Mouse (Mus musculus) forebrain, embryonic 15.5 days (tissue): ENCODE results near the gene B4galt5. TPM values are rescaled to one million over a fixed set of nuclear protein-coding genes. Genes with fewer than 3 reads are reported as not detected.
"Not testable (repeated sequence)": the region's sequence is repeated elsewhere in the genome, so short reads cannot be mapped to it uniquely, and the experiment has no call there.

Experiments
- ATAC-seq: fragments of 200-750 bp; cut with Nextera tagmentation; replicated peaks from 2 replicates; pipeline ENCODE4 v1.8.0; 2017; ENCODE audit warnings: mild to moderate bottlenecking, moderate TSS enrichment, moderate library complexity
- H3K27ac ChIP-seq: fragments of 300-500 bp; sonication (generic); replicated peaks from 2 replicates; pipeline ENCODE4 v1.5.1; 2015; ENCODE audit warnings: mild to moderate bottlenecking, inconsistent platforms
- H3K27me3 ChIP-seq: fragments of 300-500 bp; sonication (generic); 2 replicates; pipeline ENCODE4 v1.6.1; 2015; ENCODE audit warnings: inconsistent platforms
- H3K36me3 ChIP-seq: fragments of 300-500 bp; sonication (generic); 2 replicates; pipeline ENCODE4 v1.6.1; 2015; ENCODE audit warnings: mild to moderate bottlenecking, inconsistent platforms
- H3K4me1 ChIP-seq: fragments of 300-500 bp; sonication (generic); 2 replicates; pipeline ENCODE4 v1.6.1; 2015; ENCODE audit warnings: inconsistent platforms
- H3K4me2 ChIP-seq: fragments of 300-500 bp; sonication (generic); replicated peaks from 2 replicates; pipeline ENCODE4 v1.6.1; 2015; ENCODE audit warnings: mild to moderate bottlenecking, inconsistent platforms
- H3K4me3 ChIP-seq: fragments of 300-500 bp; sonication (generic); 2 replicates; pipeline ENCODE4 v1.5.1; 2015; ENCODE audit warnings: mild to moderate bottlenecking, inconsistent platforms
- H3K9ac ChIP-seq: fragments of 300-500 bp; sonication (generic); replicated peaks from 2 replicates; pipeline ENCODE4 v1.6.1; 2015; ENCODE audit warnings: mild to moderate bottlenecking, inconsistent platforms
- H3K9me3 ChIP-seq: fragments of 300-500 bp; sonication (generic); 2 replicates; pipeline ENCODE4 v1.6.1; 2016; ENCODE audit warnings: inconsistent platforms
- WGBS: fragments of 180-500 bp; shearing (Covaris S2); methylation state at CpG from one replicate; pipeline ENCODE4 v1.1.7; 2015; ENCODE audit warnings: mixed read lengths; 5-methylcytosine and 5-hydroxymethylcytosine counted together
- polyA plus RNA-seq: library from polyadenylated mRNA; unstranded; fragments of >200 nt; fragmentation: Nextera tagmentation; extraction: Ambion mirVana; gene quantifications from 2 replicates; pipeline ENCODE4 v1.2.1, GENCODE M21; 2015

The B4galt5 gene
- polyA plus RNA-seq = 15.2 and 18.8 TPM in 2 replicates

- no peaks in the 10 kb centered on the region for H3K9me3 ChIP-seq
- H3K36me3 ChIP-seq = no peaks in the 10 kb centered on the region
- under 1% methylated on average over 78 of the region's 111 CpGs for WGBS
- ATAC-seq = peak; percentile 63
- H3K9ac ChIP-seq = peak within 1 kb of the TSS; percentile 78
- peak within 1 kb of the TSS; percentile 85 for H3K27ac ChIP-seq
- peak within 1 kb of the TSS; percentile 88 for H3K4me3 ChIP-seq
- H3K4me1 ChIP-seq = peaks cover 22% of the 10 kb centered on the region
- H3K27me3 ChIP-seq = no peaks in the 10 kb centered on the region
- H3K4me2 ChIP-seq = peak within 1 kb of the TSS; percentile 89
Observed at GRCm38 (mm10) chr2:167348376-167349282, at the start of gene B4galt5. Gene B4galt5 (minus strand): TSS chr2:167349183.

GRCm38 (mm10) chr2:167396420-167396819, 47.4 kb upstream of the B4galt5 start:
- not testable (repeated sequence) for ATAC-seq, H3K27ac ChIP-seq, H3K4me3 ChIP-seq, H3K4me2 ChIP-seq, H3K4me1 ChIP-seq, H3K36me3 ChIP-seq, H3K9ac ChIP-seq, H3K27me3 ChIP-seq, H3K9me3 ChIP-seq
- WGBS = 91% methylated on average over 9 of the region's 9 CpGs

DNA sequence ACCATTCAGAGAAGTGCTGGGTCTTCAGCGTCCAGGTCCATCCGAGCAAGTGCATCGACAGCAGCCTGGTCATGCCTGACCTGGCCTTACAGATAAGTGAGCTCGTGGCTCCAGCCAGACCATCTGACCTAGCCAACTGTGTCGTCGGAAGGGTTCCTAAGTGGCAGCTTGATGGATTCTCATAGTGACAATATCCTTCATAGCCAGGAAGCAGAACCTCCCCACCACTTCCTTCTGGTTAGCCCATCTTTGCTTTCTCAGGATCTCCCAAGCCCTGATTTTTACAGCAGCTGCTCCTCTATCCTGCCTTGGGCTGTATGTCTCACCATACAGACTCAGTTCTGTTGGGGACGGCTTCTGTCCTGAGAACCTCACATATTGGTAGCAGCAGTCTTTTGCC, 45.4 kb upstream of the B4galt5 start:
- no peak overlapping the region for H3K9ac ChIP-seq
- H3K36me3 ChIP-seq = no peaks in the 10 kb centered on the region
- H3K27me3 ChIP-seq = no peaks in the 10 kb centered on the region
- ATAC-seq = no peak
- H3K9me3 ChIP-seq = no peaks in the 10 kb centered on the region
- WGBS = 89% methylated on average over 7 of the region's 7 CpGs
- no peak overlapping the region for H3K4me2 ChIP-seq
- no peak overlapping the region for H3K27ac ChIP-seq
- no peaks in the 10 kb centered on the region for H3K4me1 ChIP-seq
- no peak overlapping the region for H3K4me3 ChIP-seq

GRCm38 (mm10) chr2:167386998-167387397, 38.0 kb upstream of the B4galt5 start:
- H3K36me3 ChIP-seq = no peaks in the 10 kb centered on the region
- no peak overlapping the region for H3K9ac ChIP-seq
- no peak overlapping the region for H3K4me2 ChIP-seq
- ATAC-seq = no peak
- H3K27me3 ChIP-seq = no peaks in the 10 kb centered on the region
- H3K4me1 ChIP-seq = no peaks in the 10 kb centered on the region
- no peak overlapping the region for H3K27ac ChIP-seq
- 82% methylated on average over 6 of the region's 6 CpGs for WGBS
- no peak overlapping the region for H3K4me3 ChIP-seq
- H3K9me3 ChIP-seq = no peaks in the 10 kb centered on the region

DNA sequence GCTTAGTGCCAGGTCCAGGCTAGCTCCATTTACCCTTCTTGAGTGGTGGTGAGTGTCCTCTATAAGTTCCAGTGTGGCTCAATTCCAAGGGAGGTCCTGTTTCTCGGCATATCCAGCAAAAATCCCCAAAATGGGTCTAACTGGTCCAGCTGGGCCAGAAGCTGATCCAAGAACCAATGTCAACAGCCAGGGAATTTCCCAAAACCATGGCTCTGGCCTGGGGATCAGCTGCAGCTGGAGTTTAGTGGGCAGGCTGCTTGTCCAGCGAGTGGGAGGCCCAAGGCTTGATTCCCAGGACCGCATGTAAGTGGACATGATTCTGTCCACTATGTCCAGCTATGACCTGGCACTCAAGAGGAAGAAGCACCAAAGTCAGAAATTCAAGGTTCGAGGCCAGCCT, 37.5 kb upstream of the B4galt5 start:
- Histone ChIP-seq H3K4me2 (no peak overlapping the region), H3K4me3 (no peak overlapping the region), H3K9ac (no peak overlapping the region), H3K4me1 (no peaks in the 10 kb centered on the region), H3K36me3 (no peaks in the 10 kb centered on the region), H3K27ac (no peak overlapping the region), H3K9me3 (no peaks in the 10 kb centered on the region), H3K27me3 (no peaks in the 10 kb centered on the region)
- 77% methylated on average over 4 of the region's 4 CpGs for WGBS
- no peak for ATAC-seq

DNA sequence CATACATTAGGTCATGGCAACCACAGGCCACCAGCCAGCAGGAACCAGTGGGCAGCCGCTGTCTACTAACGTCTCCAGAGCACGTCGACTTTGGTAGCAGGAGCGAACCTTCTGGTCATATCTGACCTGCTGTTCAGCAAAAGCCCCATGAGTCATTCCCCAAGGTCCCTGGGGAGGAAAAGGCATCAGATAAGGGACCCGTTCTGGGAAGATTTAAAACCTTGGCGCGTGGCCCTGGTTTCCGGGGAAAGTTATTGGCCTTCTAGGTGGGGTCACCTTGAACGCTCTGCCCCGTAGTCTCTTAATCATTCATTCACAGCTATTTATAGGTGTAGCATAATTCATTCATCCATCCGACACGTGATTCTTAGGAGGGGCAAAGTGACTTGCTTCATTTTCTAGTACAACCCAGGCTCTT, 34.7 kb upstream of the B4galt5 start:
- H3K4me3 ChIP-seq = no peak overlapping the region
- no peaks in the 10 kb centered on the region for H3K36me3 ChIP-seq
- 94% methylated on average over 13 of the region's 13 CpGs for WGBS
- H3K9ac ChIP-seq = no peak overlapping the region
- no peaks in the 10 kb centered on the region for H3K27me3 ChIP-seq
- H3K9me3 ChIP-seq = no peaks in the 10 kb centered on the region
- no peak for ATAC-seq
- no peaks in the 10 kb centered on the region for H3K4me1 ChIP-seq
- H3K4me2 ChIP-seq = no peak overlapping the region
- H3K27ac ChIP-seq = no peak overlapping the region

GRCm38 (mm10) chr2:167382389-167382788, 33.4 kb upstream of the B4galt5 start:
- Histone ChIP-seq H3K27ac (no peak overlapping the region), H3K27me3 (no peaks in the 10 kb centered on the region), H3K9ac (no peak overlapping the region), H3K36me3 (no peaks in the 10 kb centered on the region), H3K4me3 (no peak overlapping the region), H3K4me1 (no peaks in the 10 kb centered on the region), H3K9me3 (no peaks in the 10 kb centered on the region), H3K4me2 (no peak overlapping the region)
- ATAC-seq = no peak
- 84% methylated on average over 7 of the region's 7 CpGs for WGBS

GRCm38 (mm10) chr2:167381596-167381995, 32.6 kb upstream of the B4galt5 start:
- Histone ChIP-seq H3K4me3 (no peak overlapping the region), H3K4me1 (no peaks in the 10 kb centered on the region), H3K4me2 (no peak overlapping the region), H3K36me3 (no peaks in the 10 kb centered on the region), H3K9ac (no peak overlapping the region), H3K27me3 (no peaks in the 10 kb centered on the region), H3K27ac (no peak overlapping the region), H3K9me3 (no peaks in the 10 kb centered on the region)
- WGBS = 90% methylated on average over 7 of the region's 7 CpGs
- no peak for ATAC-seq

- H3K9ac ChIP-seq = no peak overlapping the region
- H3K36me3 ChIP-seq = no peaks in the 10 kb centered on the region
- H3K27me3 ChIP-seq = no peaks in the 10 kb centered on the region
- no peak overlapping the region for H3K27ac ChIP-seq
- no peaks in the 10 kb centered on the region for H3K4me1 ChIP-seq
- H3K4me2 ChIP-seq = no peak overlapping the region
- H3K9me3 ChIP-seq = no peaks in the 10 kb centered on the region
- no peak for ATAC-seq
- WGBS = 61% methylated on average over 7 of the region's 7 CpGs
- H3K4me3 ChIP-seq = no peak overlapping the region
Observed at GRCm38 (mm10) chr2:167380615-167381285, 31.8 kb upstream of the B4galt5 start.

DNA sequence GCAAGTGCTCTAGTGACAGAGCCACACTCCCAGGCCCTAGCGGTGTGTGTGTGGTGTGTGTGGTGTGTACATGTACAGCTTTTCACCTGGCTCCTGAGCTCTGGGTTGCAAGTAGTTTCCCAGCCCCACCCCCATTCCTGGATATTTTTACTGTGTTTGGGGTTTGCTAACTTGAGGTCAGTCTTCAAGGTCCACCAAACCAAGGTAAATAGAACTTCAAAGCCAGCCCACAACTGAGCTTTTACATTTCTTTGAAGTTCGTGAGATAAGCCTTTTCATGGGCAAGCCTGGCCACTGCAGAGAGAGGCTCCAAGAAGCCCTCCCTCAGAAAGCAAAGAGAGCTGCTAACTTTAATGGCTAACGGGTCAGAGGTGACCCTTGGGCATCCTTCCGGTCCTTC, 30.0 kb upstream of the B4galt5 start:
- no peaks in the 10 kb centered on the region for H3K27me3 ChIP-seq
- H3K36me3 ChIP-seq = no peaks in the 10 kb centered on the region
- no peak overlapping the region for H3K4me2 ChIP-seq
- H3K4me1 ChIP-seq = no peaks in the 10 kb centered on the region
- H3K9ac ChIP-seq = no peak overlapping the region
- ATAC-seq = no peak
- 56% methylated on average over 4 of the region's 4 CpGs for WGBS
- H3K4me3 ChIP-seq = no peak overlapping the region
- H3K9me3 ChIP-seq = no peaks in the 10 kb centered on the region
- H3K27ac ChIP-seq = no peak overlapping the region

DNA sequence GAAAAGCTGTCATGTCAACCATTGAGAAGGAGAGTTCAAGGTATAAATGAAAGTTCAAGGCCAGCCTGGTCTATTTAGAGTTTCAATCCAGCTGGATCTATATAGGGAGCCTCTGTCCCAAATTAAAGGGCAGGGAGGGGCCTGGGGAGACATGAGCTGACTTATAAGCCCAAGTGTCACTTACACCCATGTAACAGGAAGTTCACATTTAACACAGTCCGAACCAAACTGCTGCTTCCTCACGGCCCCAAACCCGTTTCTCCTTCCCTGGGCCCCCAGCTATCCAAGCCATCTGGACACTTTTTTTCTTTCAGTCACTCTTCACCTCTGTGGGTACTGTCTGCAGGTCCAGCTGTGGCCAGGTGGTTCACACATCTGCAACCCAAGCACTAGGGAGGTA, 28.7 kb upstream of the B4galt5 start:
- Histone ChIP-seq H3K4me2 (no peak overlapping the region), H3K27ac (no peak overlapping the region), H3K4me3 (no peak overlapping the region), H3K27me3 (no peaks in the 10 kb centered on the region), H3K36me3 (no peaks in the 10 kb centered on the region), H3K4me1 (peaks cover 6% of the 10 kb centered on the region; the same call in 1 of the 2 replicates), H3K9ac (no peak overlapping the region), H3K9me3 (no peaks in the 10 kb centered on the region)
- WGBS = 82% methylated on average over 3 of the region's 3 CpGs
- no peak for ATAC-seq

DNA sequence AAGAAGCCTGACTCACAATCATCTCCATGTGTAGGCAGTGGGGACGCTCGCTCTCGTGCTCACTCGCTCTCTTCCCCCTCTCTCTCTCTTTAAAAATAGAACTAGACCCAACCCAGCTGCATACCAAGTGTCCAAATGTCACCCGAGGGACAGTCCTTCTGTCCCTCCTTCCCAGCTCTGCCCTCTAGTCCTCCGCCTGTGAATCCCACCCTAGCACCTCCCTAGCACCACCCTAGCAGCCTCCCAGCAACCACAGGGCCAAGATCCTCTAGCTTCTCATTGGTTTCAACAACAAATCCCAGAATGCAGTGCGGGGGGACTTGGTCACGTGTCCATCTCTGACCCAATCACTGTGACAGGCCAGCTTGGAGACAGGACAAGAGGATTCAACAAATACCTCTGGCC, 27.2 kb upstream of the B4galt5 start:
- 81% methylated on average over 8 of the region's 8 CpGs for WGBS

More for the DNA sequence above, 27.2 kb upstream of the B4galt5 start:
- Histone ChIP-seq H3K9ac (no peak overlapping the region), H3K9me3 (no peaks in the 10 kb centered on the region), H3K4me2 (no peak overlapping the region), H3K27ac (no peak overlapping the region), H3K36me3 (no peaks in the 10 kb centered on the region), H3K27me3 (no peaks in the 10 kb centered on the region), H3K4me3 (no peak overlapping the region), H3K4me1 (peaks cover 6% of the 10 kb centered on the region; the same call in 1 of the 2 replicates)
- ATAC-seq = no peak
